Mouse (Mus musculus): Measurements from ENCODE around the gene Olfr483. TPM values are rescaled to one million over a fixed set of nuclear protein-coding genes. Genes with fewer than 3 reads are reported as not detected.

Gene Olfr483
- polyA plus RNA-seq (2015; fragmentation: Nextera tagmentation; extraction: Ambion mirVana), result not detected in 2 replicates

DNA sequence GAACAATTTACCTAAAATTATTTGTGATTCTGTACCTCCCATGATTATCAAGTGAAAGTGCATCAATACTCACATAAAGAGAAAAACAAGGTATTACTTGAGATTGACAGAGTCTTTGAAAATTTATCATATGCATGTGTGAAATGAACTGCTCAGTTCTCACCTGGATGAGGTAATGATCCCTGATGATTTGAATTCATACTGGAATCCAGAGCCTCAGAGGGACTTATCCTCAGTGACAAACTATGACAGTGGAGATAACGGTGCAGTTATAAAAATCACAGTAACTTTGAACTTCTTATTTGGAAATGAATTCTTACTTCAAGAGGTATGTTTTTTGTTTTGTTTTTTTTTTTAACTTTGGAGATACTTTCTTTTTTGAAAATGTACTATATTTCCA lies at the start of gene Olfr483:
Gene Olfr483, plus strand, starts transcription at position 301 of the 400 bp plus-strand sequence.
- Histone ChIP-seq H3K36me3 (ENCODE audit: control insufficient read depth, insufficient read depth) (no peaks in the 10 kb centered on the region), H3K9me3 (replicated peaks; ENCODE audit: control insufficient read depth, low read length) (no peaks in the 10 kb centered on the region), H3K4me2 (ENCODE audit: low read depth, low read length) (no peak within 1 kb of the TSS), H3K9ac (ENCODE audit: low read length) (no peak within 1 kb of the TSS), H3K4me1 (ENCODE audit: control insufficient read depth, insufficient read depth, low read length) (no peaks in the 10 kb centered on the region), H3K27me3 (ENCODE audit: control insufficient read depth, insufficient read depth, low read length) (no peaks in the 10 kb centered on the region), H3K27ac (ENCODE audit: low read length) (no peak within 1 kb of the TSS), H3K4me3 (ENCODE audit: low read length) (no peak within 1 kb of the TSS)
- no peak for ATAC-seq (replicated peaks; ENCODE audit: extremely low read depth, insufficient read depth, low FRiP score)
- WGBS, result 68% methylated on average over 1 of the region's 1 CpGs

DNA sequence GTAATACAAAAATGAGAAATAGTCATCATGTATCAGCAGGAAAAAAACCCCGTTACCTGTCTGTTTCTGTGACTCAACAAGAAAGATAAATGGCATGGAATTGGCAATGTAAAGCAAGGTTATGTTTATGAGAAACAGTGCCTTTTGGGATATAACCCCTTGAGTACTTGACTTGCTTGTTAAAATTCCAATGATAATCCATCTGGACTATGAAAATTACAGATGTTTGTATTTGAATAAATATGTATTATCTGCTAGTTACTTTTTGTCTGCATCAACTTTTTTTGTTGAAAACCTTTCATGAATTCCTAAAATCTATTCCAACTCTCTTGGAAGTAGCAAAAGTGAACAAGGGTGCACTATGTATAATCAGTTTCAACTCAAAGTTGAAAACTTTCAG lies 33.4 kb upstream of the Olfr483 start, which contains the start of gene Olfr480:
Gene Olfr480, minus strand, starts transcription at position 101 of the 400 bp plus-strand sequence.
- H3K27ac ChIP-seq (ENCODE audit: low read length), result no peak within 1 kb of the TSS
- WGBS, result 61% methylated on average over 1 of the region's 1 CpGs
- H3K4me3 ChIP-seq (ENCODE audit: low read length), result no peak within 1 kb of the TSS
- no peaks in the 10 kb centered on the region for H3K27me3 ChIP-seq (ENCODE audit: control insufficient read depth, insufficient read depth, low read length)
- ATAC-seq (replicated peaks; ENCODE audit: extremely low read depth, insufficient read depth, low FRiP score), result no peak
- H3K4me2 ChIP-seq (ENCODE audit: low read depth, low read length), result no peak within 1 kb of the TSS
- H3K9me3 ChIP-seq (replicated peaks; ENCODE audit: control insufficient read depth, low read length), result peaks cover 6% of the 10 kb centered on the region
- no peaks in the 10 kb centered on the region for H3K4me1 ChIP-seq (ENCODE audit: control insufficient read depth, insufficient read depth, low read length)
- H3K36me3 ChIP-seq (ENCODE audit: control insufficient read depth, insufficient read depth), result no peaks in the 10 kb centered on the region
- H3K9ac ChIP-seq (ENCODE audit: low read length), result no peak within 1 kb of the TSS

DNA sequence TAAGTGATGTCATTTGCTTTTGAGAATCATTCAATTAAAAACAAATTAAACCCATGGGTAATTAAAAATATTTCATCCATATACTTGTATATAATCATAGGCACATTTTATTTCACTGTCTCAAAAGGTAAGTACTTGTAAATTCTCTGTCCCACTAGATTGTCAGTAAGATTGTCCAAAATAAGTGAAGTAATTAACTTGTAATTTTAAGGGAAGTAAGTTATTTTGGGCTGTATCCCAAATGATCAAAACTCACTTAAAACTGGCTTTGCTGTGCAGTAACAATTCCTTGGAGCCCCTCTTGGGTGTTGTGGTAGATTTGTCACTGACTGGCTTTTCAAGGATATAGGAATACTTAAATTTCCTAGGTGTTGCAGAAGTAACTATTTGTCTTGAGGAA lies 21.1 kb upstream of the Olfr483 start, which contains the start of gene Olfr481:
Gene Olfr481, plus strand, starts transcription at position 301 of the 400 bp plus-strand sequence.
- Histone ChIP-seq H3K4me2 (ENCODE audit: low read depth, low read length) (no peak within 1 kb of the TSS), H3K27me3 (ENCODE audit: control insufficient read depth, insufficient read depth, low read length) (no peaks in the 10 kb centered on the region), H3K4me1 (ENCODE audit: control insufficient read depth, insufficient read depth, low read length) (no peaks in the 10 kb centered on the region), H3K9me3 (replicated peaks; ENCODE audit: control insufficient read depth, low read length) (no peaks in the 10 kb centered on the region), H3K36me3 (ENCODE audit: control insufficient read depth, insufficient read depth) (no peaks in the 10 kb centered on the region), H3K9ac (ENCODE audit: low read length) (no peak within 1 kb of the TSS), H3K27ac (ENCODE audit: low read length) (no peak within 1 kb of the TSS), H3K4me3 (ENCODE audit: low read length) (no peak within 1 kb of the TSS)
- ATAC-seq (replicated peaks; ENCODE audit: extremely low read depth, insufficient read depth, low FRiP score), result no peak

DNA sequence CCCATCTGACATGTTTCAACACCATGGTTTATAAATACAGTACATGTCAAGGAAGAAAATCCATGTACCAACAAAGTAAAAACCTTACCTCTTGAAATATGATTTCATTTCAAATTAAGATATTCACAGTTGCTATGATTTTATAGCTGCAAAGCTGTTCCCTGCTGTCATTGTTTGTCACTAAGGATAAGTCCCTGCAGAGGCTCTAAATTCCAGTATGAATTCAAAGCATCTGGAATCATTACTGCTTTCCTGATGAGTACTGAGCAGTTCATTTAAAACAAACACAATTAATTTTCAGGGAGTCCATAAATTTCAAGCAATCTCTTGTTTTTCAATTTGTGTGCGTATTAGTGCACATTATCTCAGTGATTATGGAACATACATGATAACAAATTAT lies 3.2 kb upstream of the Olfr483 start, which contains the start of gene Olfr482:
Gene Olfr482, minus strand, starts transcription at position 101 of the 400 bp plus-strand sequence.
- H3K27me3 ChIP-seq (ENCODE audit: control insufficient read depth, insufficient read depth, low read length), result no peaks in the 10 kb centered on the region
- H3K9ac ChIP-seq (ENCODE audit: low read length), result no peak within 1 kb of the TSS
- ATAC-seq (replicated peaks; ENCODE audit: extremely low read depth, insufficient read depth, low FRiP score), result no peak
- H3K4me2 ChIP-seq (ENCODE audit: low read depth, low read length), result no peak within 1 kb of the TSS
- no peaks in the 10 kb centered on the region for H3K4me1 ChIP-seq (ENCODE audit: control insufficient read depth, insufficient read depth, low read length)
- no peaks in the 10 kb centered on the region for H3K9me3 ChIP-seq (replicated peaks; ENCODE audit: control insufficient read depth, low read length)
- no peak within 1 kb of the TSS for H3K4me3 ChIP-seq (ENCODE audit: low read length)
- no peaks in the 10 kb centered on the region for H3K36me3 ChIP-seq (ENCODE audit: control insufficient read depth, insufficient read depth)
- WGBS, result 54% methylated on average over 1 of the region's 1 CpGs
- no peak within 1 kb of the TSS for H3K27ac ChIP-seq (ENCODE audit: low read length)

GRCm38 (mm10) chr7:108120681-108121080 lies 20.0 kb downstream of the Olfr483 start:
- Histone ChIP-seq H3K9me3 (replicated peaks; ENCODE audit: control insufficient read depth, low read length) (no peaks in the 10 kb centered on the region), H3K4me3 (ENCODE audit: low read length) (no peak overlapping the region), H3K27me3 (ENCODE audit: control insufficient read depth, insufficient read depth, low read length) (no peaks in the 10 kb centered on the region), H3K4me2 (ENCODE audit: low read depth, low read length) (no peak overlapping the region), H3K27ac (ENCODE audit: low read length) (no peak overlapping the region), H3K9ac (ENCODE audit: low read length) (no peak overlapping the region), H3K4me1 (ENCODE audit: control insufficient read depth, insufficient read depth, low read length) (no peaks in the 10 kb centered on the region), H3K36me3 (ENCODE audit: control insufficient read depth, insufficient read depth) (no peaks in the 10 kb centered on the region)
- 6% methylated on average over 1 of the region's 1 CpGs for WGBS
- no peak for ATAC-seq (replicated peaks; ENCODE audit: extremely low read depth, insufficient read depth, low FRiP score)

DNA sequence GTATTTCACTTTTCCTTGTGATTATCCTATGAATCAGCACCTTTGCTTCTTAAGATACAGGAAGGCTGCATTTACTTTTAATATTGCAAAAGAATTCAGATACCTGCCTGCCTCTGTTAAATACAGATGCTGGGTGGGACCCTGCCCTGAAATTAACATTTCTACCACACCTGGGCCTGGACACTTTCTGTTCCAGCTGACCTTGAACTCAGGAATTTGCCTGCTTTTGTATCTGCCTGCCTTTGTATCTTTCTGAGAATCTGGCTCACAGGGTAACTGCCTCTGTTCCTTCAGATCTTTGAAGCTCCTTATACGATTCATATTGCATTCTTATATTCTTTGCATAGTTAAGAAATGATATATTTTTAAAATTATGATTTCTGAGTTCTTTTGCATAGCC lies 20.8 kb downstream of the Olfr483 start:
- 50% methylated on average over 1 of the region's 1 CpGs for WGBS
- H3K4me1 ChIP-seq (ENCODE audit: control insufficient read depth, insufficient read depth, low read length), result no peaks in the 10 kb centered on the region
- no peak overlapping the region for H3K4me3 ChIP-seq (ENCODE audit: low read length)
- H3K9ac ChIP-seq (ENCODE audit: low read length), result no peak overlapping the region
- no peaks in the 10 kb centered on the region for H3K9me3 ChIP-seq (replicated peaks; ENCODE audit: control insufficient read depth, low read length)
- H3K36me3 ChIP-seq (ENCODE audit: control insufficient read depth, insufficient read depth), result no peaks in the 10 kb centered on the region
- no peak overlapping the region for H3K27ac ChIP-seq (ENCODE audit: low read length)
- H3K27me3 ChIP-seq (ENCODE audit: control insufficient read depth, insufficient read depth, low read length), result no peaks in the 10 kb centered on the region
- H3K4me2 ChIP-seq (ENCODE audit: low read depth, low read length), result no peak overlapping the region
- ATAC-seq (replicated peaks; ENCODE audit: extremely low read depth, insufficient read depth, low FRiP score), result no peak

- H3K4me3 ChIP-seq (ENCODE audit: low read length), result no peak within 1 kb of the TSS
- no peak within 1 kb of the TSS for H3K9ac ChIP-seq (ENCODE audit: low read length)
- no peaks in the 10 kb centered on the region for H3K27me3 ChIP-seq (ENCODE audit: control insufficient read depth, insufficient read depth, low read length)
- no peak within 1 kb of the TSS for H3K27ac ChIP-seq (ENCODE audit: low read length)
- no peaks in the 10 kb centered on the region for H3K36me3 ChIP-seq (ENCODE audit: control insufficient read depth, insufficient read depth)
- H3K9me3 ChIP-seq (replicated peaks; ENCODE audit: control insufficient read depth, low read length), result no peaks in the 10 kb centered on the region; the same call in 1 of the 2 replicates
- H3K4me1 ChIP-seq (ENCODE audit: control insufficient read depth, insufficient read depth, low read length), result no peaks in the 10 kb centered on the region
- no peak for ATAC-seq (replicated peaks; ENCODE audit: extremely low read depth, insufficient read depth, low FRiP score)
- H3K4me2 ChIP-seq (ENCODE audit: low read depth, low read length), result no peak within 1 kb of the TSS
Observed at GRCm38 (mm10) chr7:108127349-108127748, 26.7 kb downstream of the Olfr483 start, which contains the start of gene Olfr484. Olfr484 (minus strand) TSS chr7:108127449.

Other genes starting within 250 kb of the Olfr483 start
- not detected in 2 replicates for gene Olfr472, start 202.9 kb upstream of the Olfr483 start, polyA plus RNA-seq (2015; fragmentation: Nextera tagmentation; extraction: Ambion mirVana)
- not detected in 2 replicates for gene Olfr473, start 170.4 kb upstream of the Olfr483 start, polyA plus RNA-seq (2015; fragmentation: Nextera tagmentation; extraction: Ambion mirVana)
- gene Olfr474, start 146.2 kb upstream of the Olfr483 start, polyA plus RNA-seq (2015; fragmentation: Nextera tagmentation; extraction: Ambion mirVana), result not detected in 2 replicates
- not detected in 2 replicates for gene Olfr476, start 136.0 kb upstream of the Olfr483 start, polyA plus RNA-seq (2015; fragmentation: Nextera tagmentation; extraction: Ambion mirVana)
- not detected in 2 replicates for gene Olfr477, start 114.2 kb upstream of the Olfr483 start, polyA plus RNA-seq (2015; fragmentation: Nextera tagmentation; extraction: Ambion mirVana)
- not detected in 2 replicates for gene Olfr478, start 66.9 kb upstream of the Olfr483 start, polyA plus RNA-seq (2015; fragmentation: Nextera tagmentation; extraction: Ambion mirVana)
- not detected in 2 replicates for gene Olfr479, start 50.2 kb upstream of the Olfr483 start, polyA plus RNA-seq (2015; fragmentation: Nextera tagmentation; extraction: Ambion mirVana)
- gene Olfr480, start 33.5 kb upstream of the Olfr483 start, polyA plus RNA-seq (2015; fragmentation: Nextera tagmentation; extraction: Ambion mirVana), result not detected in 2 replicates
- not detected in 2 replicates for gene Olfr481, start 21.0 kb upstream of the Olfr483 start, polyA plus RNA-seq (2015; fragmentation: Nextera tagmentation; extraction: Ambion mirVana)
- 0.13 TPM in 1 of 2 replicates, not detected in the other for gene Olfr482, start 3.3 kb upstream of the Olfr483 start, polyA plus RNA-seq (2015; fragmentation: Nextera tagmentation; extraction: Ambion mirVana)
- gene Olfr484, start 26.6 kb downstream of the Olfr483 start, polyA plus RNA-seq (2015; fragmentation: Nextera tagmentation; extraction: Ambion mirVana), result not detected in 2 replicates
- not detected in 2 replicates for gene Olfr485, start 59.0 kb downstream of the Olfr483 start, polyA plus RNA-seq (2015; fragmentation: Nextera tagmentation; extraction: Ambion mirVana)
- not detected in 2 replicates for gene Olfr486, start 71.9 kb downstream of the Olfr483 start, polyA plus RNA-seq (2015; fragmentation: Nextera tagmentation; extraction: Ambion mirVana)
- gene Olfr487, start 113.8 kb downstream of the Olfr483 start, polyA plus RNA-seq (2015; fragmentation: Nextera tagmentation; extraction: Ambion mirVana), result not detected in 2 replicates
- not detected in 2 replicates for gene Olfr488, start 157.5 kb downstream of the Olfr483 start, polyA plus RNA-seq (2015; fragmentation: Nextera tagmentation; extraction: Ambion mirVana)
- not detected in 2 replicates for gene Olfr490, start 188.1 kb downstream of the Olfr483 start, polyA plus RNA-seq (2015; fragmentation: Nextera tagmentation; extraction: Ambion mirVana)
- gene Olfr491, start 212.6 kb downstream of the Olfr483 start, polyA plus RNA-seq (2015; fragmentation: Nextera tagmentation; extraction: Ambion mirVana), result not detected in 2 replicates
- gene Olfr492, start 222.8 kb downstream of the Olfr483 start, polyA plus RNA-seq (2015; fragmentation: Nextera tagmentation; extraction: Ambion mirVana), result not detected in 2 replicates
- not detected in 2 replicates for gene Olfr493, start 246.1 kb downstream of the Olfr483 start, polyA plus RNA-seq (2015; fragmentation: Nextera tagmentation; extraction: Ambion mirVana)

Data from heart, embryonic 16.5 days (tissue).